Mouse (Mus musculus): ENCODE measurements around the gene Clec4e.
"Not testable (repeated sequence)": the region's sequence is repeated elsewhere in the genome, so short reads cannot be mapped to it uniquely, and the experiment has no call there.

GRCm38 (mm10) chr6:123293509-123293908 lies 3.8 kb upstream of the Clec4e start:
- not testable (repeated sequence) for TF ChIP-seq CTCF (IDR thresholded peaks at IDR 0.05; ENCODE audit: low read depth, low read length); TAL1 (conservative IDR thresholded peaks at IDR 0.05; ENCODE audit: low read depth, low read length); POLR2AphosphoS5 (IDR thresholded peaks at IDR 0.05; ENCODE audit: insufficient replicate concordance, low read depth, low read length)

All from G1E (cell line).